Mouse (Mus musculus) liver, embryonic 14.5 days (tissue): Measurements from ENCODE around the gene Unc13a.

Experiments
- CTCF ChIP-seq: IDR thresholded peaks from 2 replicates; pipeline ENCODE4 v1.5.1; 2016; ENCODE audit warnings: antibody characterized with exemption, low read depth, control low read depth
- EP300 ChIP-seq: IDR thresholded peaks from 2 replicates; pipeline ENCODE4 v1.6.1; 2016; ENCODE audit warnings: antibody characterized with exemption, low read depth

DNA sequence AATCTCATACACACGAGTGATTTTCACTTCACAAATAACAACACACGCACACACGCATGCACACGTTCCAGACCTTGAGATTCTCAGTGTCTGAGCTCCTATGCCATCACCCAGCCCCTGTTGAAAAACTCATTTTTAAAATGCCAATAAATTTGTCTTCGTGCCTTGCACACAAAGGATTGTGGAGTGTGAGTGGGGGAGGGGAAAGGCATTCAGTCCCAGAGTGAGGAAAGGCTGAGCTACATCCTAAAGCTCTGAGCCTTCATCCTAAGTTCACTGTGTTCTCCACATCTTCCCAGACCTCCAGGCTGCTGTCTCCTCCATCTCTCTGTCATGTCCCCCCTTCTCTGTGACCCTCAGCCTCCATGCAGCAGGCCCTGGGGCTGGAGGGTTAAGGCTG is 4.3 kb downstream of the Unc13a start:
- TF ChIP-seq CTCF: no peak
- TF ChIP-seq EP300: no peak
